Mouse (Mus musculus) frontal cortex, adult (tissue): Measurements from ENCODE around the gene Cd6.

ENCODE experiments used
- ATAC-seq: cut with Nextera tagmentation; 2 replicates; pipeline ENCODE4 v1.9.2; 2017; ENCODE audit warnings: mild to moderate bottlenecking, moderate library complexity, mixed read lengths; ENCODE audit not compliant: low TSS enrichment

Cd6 gene

GRCm38 (mm10) chr19:10829436-10830175 lies at the start of gene Cd6:
Cd6 (minus strand) TSS chr19:10830058.
- ATAC-seq: no peak

- no peak for ATAC-seq
Measured at GRCm38 (mm10) chr19:10878201-10878837, 48.5 kb upstream of the Cd6 start.

GRCm38 (mm10) chr19:10871328-10871961 lies 41.6 kb upstream of the Cd6 start:
- no peak for ATAC-seq

GRCm38 (mm10) chr19:10870676-10871075 lies 40.8 kb upstream of the Cd6 start:
- no peak for ATAC-seq

- peak; percentile 3; the same call in 1 of the 2 replicates for ATAC-seq
Measured at GRCm38 (mm10) chr19:10869886-10870527, 40.1 kb upstream of the Cd6 start, which contains the start of gene Tmem132a. Tmem132a (minus strand) TSS chr19:10869940.

GRCm38 (mm10) chr19:10869241-10869885 lies 39.5 kb upstream of the Cd6 start:
- ATAC-seq: peak; percentile 93

- ATAC-seq: peak; percentile 21
Measured at GRCm38 (mm10) chr19:10868623-10869141, 38.8 kb upstream of the Cd6 start.

GRCm38 (mm10) chr19:10867946-10868622 lies 38.2 kb upstream of the Cd6 start:
- ATAC-seq: peak; percentile 63; the same call in 1 of the 2 replicates

GRCm38 (mm10) chr19:10866351-10866750 lies 36.5 kb upstream of the Cd6 start:
- no peak for ATAC-seq

- peak; percentile 29; the same call in 1 of the 2 replicates for ATAC-seq
Measured at GRCm38 (mm10) chr19:10860072-10860497, 30.2 kb upstream of the Cd6 start.

GRCm38 (mm10) chr19:10856520-10856919 lies 26.7 kb upstream of the Cd6 start:
- ATAC-seq: peak; percentile 45

GRCm38 (mm10) chr19:10855422-10855821 lies 25.6 kb upstream of the Cd6 start:
- no peak for ATAC-seq

GRCm38 (mm10) chr19:10847311-10848087 lies 17.6 kb upstream of the Cd6 start:
- no peak for ATAC-seq

GRCm38 (mm10) chr19:10846150-10846549 lies 16.3 kb upstream of the Cd6 start:
- no peak for ATAC-seq

GRCm38 (mm10) chr19:10845454-10845853 lies 15.6 kb upstream of the Cd6 start:
- ATAC-seq: no peak

GRCm38 (mm10) chr19:10844206-10844605 lies 14.3 kb upstream of the Cd6 start:
- ATAC-seq: no peak

GRCm38 (mm10) chr19:10842914-10843313 lies 13.1 kb upstream of the Cd6 start:
- no peak for ATAC-seq

GRCm38 (mm10) chr19:10841721-10842626 lies 12.1 kb upstream of the Cd6 start:
- ATAC-seq: no peak
